Mouse (Mus musculus) effector memory CD4-positive, alpha-beta T cell, adult 5 months (primary cell): ENCODE results near the gene Zhx3. TPM values are rescaled to one million over a fixed set of nuclear protein-coding genes. Genes with fewer than 3 reads are reported as not detected.

ENCODE experiments used
- polyA plus RNA-seq: library from polyadenylated mRNA; unstranded; fragments of 100-300 nt; shearing (Covaris generic); gene quantifications from one replicate; pipeline ENCODE4 v1.2.1, GENCODE M21; 2017

The Zhx3 gene
- 11.8 TPM for polyA plus RNA-seq

GRCm38 (mm10) chr2:160872890-160873382 lies at the start of gene Zhx3:
Gene Zhx3, minus strand, starts transcription at chr2:160872998.

GRCm38 (mm10) chr2:160912231-160912671 lies 39.5 kb upstream of the Zhx3 start, which contains the start of gene Emilin3:
Gene Emilin3, minus strand, starts transcription at chr2:160912328.

GRCm38 (mm10) chr2:160880453-160881195 lies 7.8 kb upstream of the Zhx3 start, which contains the start of gene Lpin3:
Gene Lpin3, plus strand, starts transcription at chr2:160880670.

GRCm38 (mm10) chr2:160731117-160731838 lies 141.5 kb downstream of the Zhx3 start, which contains the start of gene Plcg1:
Gene Plcg1, plus strand, starts transcription at chr2:160731300.

Other genes starting within 250 kb of the Zhx3 start
- gene Top1, start 227.1 kb downstream of the Zhx3 start, polyA plus RNA-seq: 113 TPM
- 173 TPM for gene Plcg1, start 141.7 kb downstream of the Zhx3 start, polyA plus RNA-seq
- 1.8 TPM for gene Lpin3, start 7.7 kb upstream of the Zhx3 start, polyA plus RNA-seq
- gene Emilin3, start 39.3 kb upstream of the Zhx3 start, polyA plus RNA-seq: not detected
- 69.7 TPM for gene Chd6, start 236.1 kb upstream of the Zhx3 start, polyA plus RNA-seq